Mouse (Mus musculus) heart, embryonic 12.5 days (tissue): Measurements from ENCODE around the gene Sacs. TPM values are rescaled to one million over a fixed set of nuclear protein-coding genes. Genes with fewer than 3 reads are reported as not detected.
"Not testable (repeated sequence)": the region's sequence is repeated elsewhere in the genome, so short reads cannot be mapped to it uniquely, and the experiment has no call there.

Source experiments
- ATAC-seq: fragments of 200-750 bp; cut with Nextera tagmentation; 2 replicates; pipeline ENCODE4 v1.8.0; 2017; ENCODE audit warnings: moderate TSS enrichment, moderate library complexity; ENCODE audit not compliant: insufficient number of reproducible peaks, low FRiP score
- H3K27ac ChIP-seq: fragments of 300-500 bp; sonication (generic); 2 replicates; pipeline ENCODE4 v1.5.1; 2016; ENCODE audit warnings: mild to moderate bottlenecking, moderate library complexity; ENCODE audit not compliant: poor library complexity, severe bottlenecking
- H3K27me3 ChIP-seq: fragments of 300-500 bp; sonication (generic); replicated peaks from 2 replicates; pipeline ENCODE4 v1.6.1; 2016; ENCODE audit warnings: mild to moderate bottlenecking, moderate library complexity
- H3K36me3 ChIP-seq: fragments of 300-500 bp; sonication (generic); 2 replicates; pipeline ENCODE4 v1.6.1; 2016; ENCODE audit warnings: mild to moderate bottlenecking, moderate library complexity
- H3K4me1 ChIP-seq: fragments of 300-500 bp; sonication (generic); replicated peaks from 2 replicates; pipeline ENCODE4 v1.6.1; 2016; ENCODE audit warnings: mild to moderate bottlenecking
- H3K4me2 ChIP-seq: fragments of 300-500 bp; sonication (generic); 2 replicates; pipeline ENCODE4 v1.6.1; 2016; ENCODE audit warnings: mild to moderate bottlenecking, moderate library complexity
- H3K4me3 ChIP-seq: fragments of 300-500 bp; sonication (generic); 2 replicates; pipeline ENCODE4 v1.5.1; 2016; ENCODE audit warnings: mild to moderate bottlenecking
- H3K9ac ChIP-seq: fragments of 300-500 bp; sonication (generic); 2 replicates; pipeline ENCODE4 v1.6.1; 2016; ENCODE audit warnings: mild to moderate bottlenecking, moderate library complexity
- H3K9me3 ChIP-seq: fragments of 300-500 bp; sonication (generic); replicated peaks from 2 replicates; pipeline ENCODE4 v1.6.1; 2016; ENCODE audit warnings: mild to moderate bottlenecking, moderate library complexity
- WGBS: fragments of 180-500 bp; shearing (Covaris S2); methylation state at CpG from one replicate; pipeline ENCODE4 v1.1.7; 2016; 5-methylcytosine and 5-hydroxymethylcytosine counted together
- polyA plus RNA-seq: library from polyadenylated mRNA; unstranded; fragments of >200 nt; fragmentation: Nextera tagmentation; extraction: Ambion mirVana; gene quantifications from 2 replicates; pipeline ENCODE4 v1.2.1, GENCODE M21; 2016

Sacs gene
- polyA plus RNA-seq = 6.3 and 6.6 TPM in 2 replicates

DNA sequence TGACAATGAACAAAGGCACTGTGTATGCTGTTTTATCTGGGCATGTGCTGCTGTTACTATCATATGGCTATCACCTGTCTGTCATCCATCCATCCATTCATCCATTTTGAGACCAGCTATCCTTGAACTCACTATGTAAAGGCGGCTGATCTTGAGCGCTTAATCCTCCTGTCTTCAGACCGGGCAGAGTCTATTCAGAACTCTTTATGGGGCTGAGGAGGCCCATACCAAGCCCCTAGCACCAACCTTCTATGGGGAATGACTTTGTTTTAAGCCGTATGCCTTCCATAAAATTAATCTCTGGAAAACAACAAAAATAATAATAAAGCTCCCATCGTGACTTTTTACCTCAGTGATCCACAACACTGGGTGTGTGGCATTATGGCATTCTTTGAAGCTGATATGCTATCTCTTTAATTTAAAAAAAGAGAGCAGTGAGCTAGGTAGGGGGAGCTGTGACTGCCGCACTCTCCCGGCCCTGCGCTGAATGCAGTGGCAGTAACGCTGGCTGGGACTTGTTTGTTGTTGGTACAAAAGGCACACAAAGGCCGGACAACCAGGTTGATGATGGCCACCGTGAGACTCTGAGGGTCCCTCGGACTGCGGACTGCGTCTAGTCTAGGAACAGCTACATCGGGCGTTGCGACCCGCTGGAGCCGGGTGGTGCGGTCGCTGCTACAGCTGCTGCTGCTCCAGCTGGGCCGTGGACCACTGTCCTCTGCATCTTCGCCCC is at the start of gene Sacs:
TSS of gene Sacs (plus strand) at position 464 of the 733 bp plus-strand sequence.
- Histone ChIP-seq H3K36me3 (no peaks in the 10 kb centered on the region), H3K27ac (no peak within 1 kb of the TSS), H3K9ac (peak within 1 kb of the TSS; percentile 75), H3K27me3 (peaks cover 12% of the 10 kb centered on the region), H3K4me1 (0 out of 2 replicates have a peak, but pooled peaks cover 4% of the 10 kb centered on the region), H3K4me2 (peak within 1 kb of the TSS; percentile 79), H3K9me3 (no peaks in the 10 kb centered on the region), H3K4me3 (peak within 1 kb of the TSS; percentile 55)
- peak; percentile 45; the same call in 1 of the 2 replicates for ATAC-seq
- WGBS = 5% methylated on average over 23 of the region's 23 CpGs

DNA sequence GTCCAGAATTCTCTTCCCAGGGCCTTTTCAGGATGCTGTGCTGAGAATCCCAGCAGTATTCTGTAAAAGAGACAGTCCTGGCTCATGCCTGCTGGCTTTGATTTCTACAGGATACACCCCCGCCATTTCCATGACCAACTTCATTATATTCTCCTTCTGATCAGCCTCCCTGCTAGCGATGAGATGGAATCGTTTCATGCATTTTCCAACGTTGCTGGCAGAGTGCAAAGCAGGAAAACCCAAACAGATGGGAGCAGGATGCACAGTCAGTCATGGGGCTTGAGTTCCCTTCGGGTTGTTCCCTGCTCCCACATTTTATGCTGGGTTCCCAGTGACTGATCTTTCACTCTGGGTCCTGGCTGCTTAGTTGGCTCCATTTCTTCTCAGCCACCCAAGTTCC is 47.3 kb upstream of the Sacs start:
- ATAC-seq = no peak
- no peak overlapping the region for H3K27ac ChIP-seq
- no peaks in the 10 kb centered on the region for H3K27me3 ChIP-seq
- no peak overlapping the region for H3K4me3 ChIP-seq
- 81% methylated on average over 5 of the region's 5 CpGs for WGBS
- H3K4me2 ChIP-seq = no peak overlapping the region
- H3K9me3 ChIP-seq = no peaks in the 10 kb centered on the region
- no peaks in the 10 kb centered on the region for H3K36me3 ChIP-seq
- no peak overlapping the region for H3K9ac ChIP-seq
- H3K4me1 ChIP-seq = no peaks in the 10 kb centered on the region

DNA sequence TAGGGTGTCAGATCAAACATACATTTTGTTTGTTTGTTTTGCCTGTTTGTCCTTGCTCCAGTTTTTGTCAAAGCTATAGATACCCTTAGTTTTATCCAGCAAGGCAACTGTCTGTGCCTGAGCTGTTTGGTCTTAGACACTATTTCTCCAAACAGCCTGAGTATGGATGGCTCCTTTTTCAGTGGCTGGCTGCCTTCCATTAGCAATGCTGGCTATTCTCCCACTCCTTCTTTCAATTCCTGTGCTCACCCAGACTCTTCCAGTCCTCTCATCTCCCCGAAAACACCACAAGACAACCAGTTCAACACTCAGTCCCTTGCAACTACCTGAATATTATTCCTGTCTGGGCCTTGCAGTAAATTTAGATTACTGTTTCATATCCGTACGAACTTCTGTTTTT is 46.2 kb upstream of the Sacs start:
- Histone ChIP-seq H3K27me3 (no peaks in the 10 kb centered on the region), H3K4me2 (no peak overlapping the region), H3K4me3 (no peak overlapping the region), H3K4me1 (no peaks in the 10 kb centered on the region), H3K9ac (no peak overlapping the region), H3K9me3 (0 out of 2 replicates have a peak, but pooled peaks cover 2% of the 10 kb centered on the region), H3K27ac (no peak overlapping the region), H3K36me3 (no peaks in the 10 kb centered on the region)
- 84% methylated on average over 3 of the region's 3 CpGs for WGBS
- no peak for ATAC-seq

DNA sequence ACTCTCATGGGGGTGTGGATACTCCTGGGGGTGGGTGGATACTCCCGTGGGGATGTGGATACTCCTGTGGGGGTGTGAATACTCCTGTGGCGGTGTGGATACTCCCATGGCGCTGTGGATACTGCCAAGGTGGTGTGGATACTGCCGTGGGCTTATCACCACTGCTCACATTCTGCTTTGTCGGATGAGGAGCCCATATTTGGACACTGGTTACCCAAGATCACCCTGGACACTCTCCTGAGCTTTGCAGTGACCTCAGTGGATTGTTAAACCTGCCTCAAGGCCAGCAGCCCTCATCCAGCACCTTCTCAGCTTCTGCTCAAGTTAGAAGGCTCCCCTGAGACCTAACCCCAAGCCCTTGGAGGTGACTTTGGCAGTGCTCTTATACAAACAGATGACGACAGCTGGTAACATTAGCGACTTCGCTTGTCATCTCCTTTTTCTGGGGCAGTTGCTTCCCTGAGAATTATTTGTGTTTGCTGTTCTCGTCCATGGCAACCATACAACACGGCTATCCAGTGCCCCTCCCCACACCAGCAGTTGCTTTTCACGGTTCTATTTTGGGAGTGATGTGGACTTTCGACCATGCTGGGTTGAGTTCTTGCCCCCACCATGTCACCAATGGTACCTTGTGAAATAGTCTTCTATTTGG is 40.2 kb upstream of the Sacs start:
- H3K9ac ChIP-seq = no peak overlapping the region
- H3K27ac ChIP-seq = peak overlapping the region; percentile 66
- H3K36me3 ChIP-seq = no peaks in the 10 kb centered on the region
- no peak overlapping the region for H3K4me3 ChIP-seq
- H3K9me3 ChIP-seq = 0 out of 2 replicates have a peak, but pooled peaks cover 2% of the 10 kb centered on the region
- peak overlapping the region; percentile 38 for H3K4me2 ChIP-seq
- 40% methylated on average over 12 of the region's 12 CpGs for WGBS
- no peak for ATAC-seq
- peaks cover 8% of the 10 kb centered on the region for H3K4me1 ChIP-seq
- H3K27me3 ChIP-seq = no peaks in the 10 kb centered on the region

DNA sequence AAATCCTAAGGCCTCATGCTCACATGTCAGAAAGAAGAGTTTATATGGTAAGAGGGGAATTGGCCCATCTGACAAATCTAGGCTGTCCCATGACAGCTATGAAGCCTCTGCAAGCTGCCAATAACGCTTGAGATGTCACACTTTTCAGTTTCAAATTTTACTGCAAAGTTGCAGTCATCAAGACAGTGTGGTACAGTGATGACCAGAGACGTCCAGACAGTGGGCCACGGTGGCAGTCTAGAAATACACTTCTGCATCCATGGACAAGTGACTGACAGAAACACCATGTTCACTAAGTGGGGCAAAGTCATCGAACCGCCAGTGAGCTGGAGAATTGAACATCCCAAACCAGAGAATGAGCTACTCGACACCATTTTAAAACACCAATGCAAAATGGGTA is 37.5 kb upstream of the Sacs start:
- WGBS = 86% methylated on average over 6 of the region's 6 CpGs
- ATAC-seq = no peak
- H3K4me3 ChIP-seq = no peak overlapping the region
- H3K27me3 ChIP-seq = no peaks in the 10 kb centered on the region
- no peak overlapping the region for H3K27ac ChIP-seq
- H3K4me2 ChIP-seq = no peak overlapping the region
- 0 out of 2 replicates have a peak, but pooled peaks cover 2% of the 10 kb centered on the region for H3K9me3 ChIP-seq
- peaks cover 8% of the 10 kb centered on the region for H3K4me1 ChIP-seq
- H3K9ac ChIP-seq = no peak overlapping the region
- no peaks in the 10 kb centered on the region for H3K36me3 ChIP-seq

DNA sequence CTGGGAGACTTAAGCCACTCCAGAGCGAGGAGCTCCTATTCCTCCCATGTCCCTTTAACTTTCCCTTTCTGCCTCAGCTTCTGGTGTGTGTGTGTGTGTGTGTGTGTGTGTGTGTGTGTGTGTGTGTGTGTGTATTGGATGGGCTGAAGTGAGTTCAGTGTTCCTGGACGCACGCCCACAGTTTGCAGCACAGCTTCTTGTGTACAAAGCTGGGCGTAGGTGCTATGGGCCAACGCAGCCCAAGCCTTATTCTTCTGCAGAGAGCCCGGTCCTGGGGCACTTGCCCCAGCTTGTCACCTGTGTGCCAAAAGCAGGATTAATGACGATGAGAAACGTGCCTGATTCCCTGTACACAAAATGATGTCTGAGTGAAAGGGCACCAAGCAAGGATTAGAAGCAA is 31.9 kb upstream of the Sacs start:
- H3K27ac ChIP-seq = no peak overlapping the region
- H3K4me1 ChIP-seq = no peaks in the 10 kb centered on the region

DNA sequence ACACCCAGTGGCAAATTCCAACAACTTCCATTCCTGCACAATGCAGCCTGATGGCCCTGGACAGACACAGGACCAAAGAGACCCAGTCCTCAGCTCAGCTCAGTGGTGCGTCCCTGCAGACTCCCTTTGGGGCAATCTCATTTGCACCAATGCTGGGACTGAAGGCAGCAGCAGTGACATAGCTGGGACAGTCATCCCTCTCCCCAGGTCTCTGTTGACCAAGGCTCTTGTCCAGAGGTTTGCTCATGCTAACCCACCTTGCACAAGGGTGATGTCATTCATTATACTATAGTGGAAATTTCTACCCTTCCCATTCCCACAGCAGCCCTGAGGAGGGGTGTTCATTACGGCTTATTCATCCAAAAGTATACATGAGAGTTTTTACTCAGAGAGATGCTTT is 29.6 kb upstream of the Sacs start:
- H3K4me1 ChIP-seq = no peaks in the 10 kb centered on the region
- H3K4me2 ChIP-seq = no peak overlapping the region
- H3K4me3 ChIP-seq = no peak overlapping the region
- H3K9ac ChIP-seq = no peak overlapping the region
- H3K36me3 ChIP-seq = no peaks in the 10 kb centered on the region
- H3K27ac ChIP-seq = no peak overlapping the region
- no peaks in the 10 kb centered on the region for H3K27me3 ChIP-seq
- H3K9me3 ChIP-seq = no peaks in the 10 kb centered on the region
- 88% methylated on average over 2 of the region's 2 CpGs for WGBS
- peak; percentile 33; the same call in 1 of the 2 replicates for ATAC-seq

More for the DNA sequence above, 31.9 kb upstream of the Sacs start:
- Histone ChIP-seq H3K4me3 (no peak overlapping the region), H3K4me2 (no peak overlapping the region), H3K9ac (no peak overlapping the region), H3K9me3 (no peaks in the 10 kb centered on the region), H3K27me3 (no peaks in the 10 kb centered on the region), H3K36me3 (no peaks in the 10 kb centered on the region)
- 81% methylated on average over 8 of the region's 8 CpGs for WGBS
- no peak for ATAC-seq

DNA sequence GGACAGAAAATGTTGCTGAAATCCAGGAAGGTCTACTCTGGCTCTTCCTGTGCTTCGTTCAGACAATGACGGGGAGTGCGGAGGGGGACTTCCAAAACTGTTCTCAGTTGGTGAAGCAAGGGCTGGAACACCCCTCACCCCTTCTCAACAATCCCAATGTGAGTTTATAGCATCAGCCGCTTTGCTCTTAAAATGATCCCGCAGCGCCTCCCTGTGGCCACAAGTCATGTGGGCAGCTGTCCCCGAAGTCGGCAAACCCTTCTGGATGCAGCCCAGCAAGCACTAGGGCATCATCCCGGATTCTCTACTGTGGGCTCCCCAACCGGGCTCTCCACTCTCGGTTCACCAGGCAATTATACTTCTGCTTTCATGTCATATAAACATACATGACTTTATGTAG is 25.9 kb upstream of the Sacs start:
- 7% methylated on average over 11 of the region's 11 CpGs for WGBS
- Histone ChIP-seq H3K4me2 (no peak overlapping the region), H3K4me3 (no peak overlapping the region), H3K4me1 (no peaks in the 10 kb centered on the region), H3K9me3 (no peaks in the 10 kb centered on the region), H3K27me3 (no peaks in the 10 kb centered on the region), H3K36me3 (no peaks in the 10 kb centered on the region), H3K9ac (no peak overlapping the region), H3K27ac (no peak overlapping the region)
- ATAC-seq = no peak

DNA sequence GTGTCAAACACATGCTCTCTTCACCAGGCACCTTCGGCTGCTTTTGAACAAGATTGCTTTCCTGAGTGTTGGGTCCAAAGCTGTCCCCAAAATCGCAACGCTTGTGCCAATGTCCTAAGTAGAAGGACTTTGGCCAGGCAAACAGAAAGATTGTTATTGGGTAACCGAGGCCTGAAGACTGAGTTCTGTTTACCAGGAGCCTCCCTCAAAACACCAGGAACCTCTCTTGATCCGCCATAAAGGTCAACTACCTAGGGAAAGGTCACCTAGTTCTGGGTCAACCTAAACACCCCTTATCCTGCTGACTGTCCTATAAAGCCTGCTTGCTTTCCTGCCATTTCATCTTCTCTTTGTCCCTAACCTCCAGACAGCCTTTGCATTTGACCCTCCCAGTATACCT is 13.5 kb upstream of the Sacs start:
- 86% methylated on average over 5 of the region's 5 CpGs for WGBS
- H3K4me1 ChIP-seq = peaks cover 18% of the 10 kb centered on the region; the same call in 1 of the 2 replicates
- no peaks in the 10 kb centered on the region for H3K9me3 ChIP-seq
- H3K9ac ChIP-seq = no peak overlapping the region
- no peaks in the 10 kb centered on the region for H3K27me3 ChIP-seq
- peak overlapping the region; percentile 17; the same call in 1 of the 2 replicates for H3K27ac ChIP-seq
- no peak for ATAC-seq
- H3K4me2 ChIP-seq = no peak overlapping the region
- no peaks in the 10 kb centered on the region for H3K36me3 ChIP-seq
- no peak overlapping the region for H3K4me3 ChIP-seq

DNA sequence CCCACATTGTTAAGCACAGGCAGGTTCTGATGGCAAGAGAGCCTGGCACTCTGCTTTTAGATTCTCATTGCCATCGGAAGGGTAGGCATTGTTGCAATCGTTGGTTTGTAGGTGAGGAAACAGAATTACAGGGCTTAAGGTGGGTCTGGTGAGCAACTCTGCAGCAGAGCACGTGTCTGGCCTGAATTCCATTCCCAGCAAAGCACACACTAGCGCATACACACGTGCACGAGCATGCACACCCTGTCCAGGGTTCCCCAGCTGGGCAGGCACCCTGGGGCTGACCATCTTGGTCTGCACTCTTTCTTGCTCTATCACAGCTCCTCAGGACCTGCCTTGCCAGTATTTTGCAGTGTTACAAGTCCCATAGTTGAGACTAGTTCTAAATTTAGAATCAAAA is 13.1 kb upstream of the Sacs start:
- H3K4me2 ChIP-seq = no peak overlapping the region
- H3K9ac ChIP-seq = no peak overlapping the region
- no peak for ATAC-seq
- WGBS = 60% methylated on average over 6 of the region's 6 CpGs
- no peaks in the 10 kb centered on the region for H3K36me3 ChIP-seq
- H3K27ac ChIP-seq = peak overlapping the region; percentile 17; the same call in 1 of the 2 replicates
- H3K27me3 ChIP-seq = no peaks in the 10 kb centered on the region
- no peak overlapping the region for H3K4me3 ChIP-seq
- peaks cover 18% of the 10 kb centered on the region; the same call in 1 of the 2 replicates for H3K4me1 ChIP-seq
- no peaks in the 10 kb centered on the region for H3K9me3 ChIP-seq

DNA sequence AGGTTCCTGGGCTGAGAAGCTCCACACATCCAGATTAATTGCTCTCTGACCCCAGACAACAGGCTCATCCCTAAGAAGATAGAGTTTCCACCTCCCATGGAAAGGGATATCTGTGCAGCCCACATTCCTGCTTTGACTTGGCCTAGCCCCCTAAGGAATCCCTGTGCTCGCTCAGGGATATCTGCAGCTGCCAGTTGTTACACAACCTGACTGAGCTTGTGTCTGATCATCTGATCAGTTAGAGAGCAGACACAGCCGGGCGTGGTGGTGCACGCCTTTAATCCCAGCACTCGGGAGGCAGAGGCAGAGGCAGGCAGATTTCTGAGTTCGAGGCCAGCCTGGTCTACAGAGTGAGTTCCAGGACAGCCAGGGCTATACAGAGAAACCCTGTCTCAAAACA is 10.9 kb upstream of the Sacs start:
- H3K9ac ChIP-seq, H3K4me2 ChIP-seq, H3K36me3 ChIP-seq, ATAC-seq, H3K27ac ChIP-seq, H3K4me3 ChIP-seq, H3K9me3 ChIP-seq, H3K27me3 ChIP-seq: not testable (repeated sequence)
- WGBS = 71% methylated on average over 6 of the region's 6 CpGs
- H3K4me1 ChIP-seq = peaks cover 18% of the 10 kb centered on the region
